Mouse (Mus musculus): ENCODE measurements at regions not wholly inside any gene's neighbourhood (a gene's known extent, or its start where the extent isn't known, plus 50 kb on each side); places are given as distances from the start of the nearest gene placed in this dataset.
A peak's percentile ranks its signal among the peaks of the same experiment; 100 is the strongest.
"Not testable (repeated sequence)": the region's sequence is repeated elsewhere in the genome, so short reads cannot be mapped to it uniquely, and the experiment has no call there.

- no peak for DNase-seq
Measured at GRCm38 (mm10) chr4:4708261-4708660, 84.9 kb downstream of the Impad1 start.

- no peak for DNase-seq
Measured at GRCm38 (mm10) chr4:4699102-4699501, 94.1 kb downstream of the Impad1 start.

GRCm38 (mm10) chr4:4695413-4695812 lies 97.7 kb downstream of the Impad1 start:
- DNase-seq: no peak

- no peak for DNase-seq
Measured at GRCm38 (mm10) chr4:4686920-4687319, 106.2 kb downstream of the Impad1 start.

- DNase-seq: no peak
Measured at GRCm38 (mm10) chr4:4674607-4675006, 118.5 kb downstream of the Impad1 start.

- peak; percentile 13 to 25 for DNase-seq
Measured at GRCm38 (mm10) chr4:4650251-4650650, 142.9 kb downstream of the Impad1 start.

GRCm38 (mm10) chr4:4645264-4645663 lies 147.9 kb downstream of the Impad1 start:
- no peak for DNase-seq

GRCm38 (mm10) chr4:4636258-4636657 lies 156.9 kb downstream of the Impad1 start:
- no peak for DNase-seq

GRCm38 (mm10) chr4:4635856-4636255 lies 157.3 kb downstream of the Impad1 start:
- DNase-seq: no peak

- DNase-seq: no peak
Measured at GRCm38 (mm10) chr4:4635338-4635737, 157.8 kb downstream of the Impad1 start.

GRCm38 (mm10) chr4:4634646-4635045 lies 158.5 kb downstream of the Impad1 start:
- DNase-seq: no peak

GRCm38 (mm10) chr4:4630750-4631149 lies 162.4 kb downstream of the Impad1 start:
- DNase-seq: no peak

- DNase-seq: no peak
Measured at GRCm38 (mm10) chr4:4629251-4629650, 163.9 kb downstream of the Impad1 start.

GRCm38 (mm10) chr4:4623840-4624239 lies 169.3 kb downstream of the Impad1 start:
- no peak for DNase-seq

- DNase-seq: not testable (repeated sequence)
Measured at GRCm38 (mm10) chr4:4620135-4620534, 173.0 kb downstream of the Impad1 start.

GRCm38 (mm10) chr4:4614577-4614976 lies 178.6 kb downstream of the Impad1 start:
- DNase-seq: no peak
